Mouse (Mus musculus) testis, adult 10 weeks (tissue): ENCODE data around the gene Fuca2. TPM values are rescaled to one million over a fixed set of nuclear protein-coding genes. Genes with fewer than 3 reads are reported as not detected.

Source experiments
- polyA plus RNA-seq: library from polyadenylated mRNA; stranded (reverse); fragments of 350-450 nt; fragmentation: Illumina TruSeq; extraction: RNeasy Lipid Tissue Mini Kit (QIAGEN cat#74804); gene quantifications from one replicate; pipeline ENCODE4 v1.2.3, GENCODE M21; 2014; ENCODE audit warnings: low read depth, low replicate concordance

Fuca2 gene
- 83.1 TPM for polyA plus RNA-seq

DNA sequence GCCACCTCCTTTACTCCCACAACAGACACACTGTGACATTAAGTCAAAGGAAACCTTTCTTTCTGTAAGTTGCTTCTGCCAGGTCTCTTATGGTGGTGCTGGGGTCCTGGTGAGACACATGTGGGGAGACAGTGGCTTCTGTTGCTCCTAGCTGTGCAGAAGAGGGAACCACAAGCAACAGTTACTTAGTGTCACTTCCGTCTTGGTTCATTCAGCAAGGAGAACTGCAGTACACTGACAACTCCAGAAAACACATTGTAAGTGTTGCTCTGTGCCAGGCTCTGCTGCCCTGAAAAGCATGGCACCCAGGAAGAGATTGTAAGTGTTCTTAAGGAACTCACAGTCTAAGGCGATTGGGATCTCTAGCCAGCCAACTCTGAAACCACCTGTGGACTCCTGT is at the start of gene Fuca2:
TSS of gene Fuca2 (plus strand) at position 210 of the 400 bp plus-strand sequence.

DNA sequence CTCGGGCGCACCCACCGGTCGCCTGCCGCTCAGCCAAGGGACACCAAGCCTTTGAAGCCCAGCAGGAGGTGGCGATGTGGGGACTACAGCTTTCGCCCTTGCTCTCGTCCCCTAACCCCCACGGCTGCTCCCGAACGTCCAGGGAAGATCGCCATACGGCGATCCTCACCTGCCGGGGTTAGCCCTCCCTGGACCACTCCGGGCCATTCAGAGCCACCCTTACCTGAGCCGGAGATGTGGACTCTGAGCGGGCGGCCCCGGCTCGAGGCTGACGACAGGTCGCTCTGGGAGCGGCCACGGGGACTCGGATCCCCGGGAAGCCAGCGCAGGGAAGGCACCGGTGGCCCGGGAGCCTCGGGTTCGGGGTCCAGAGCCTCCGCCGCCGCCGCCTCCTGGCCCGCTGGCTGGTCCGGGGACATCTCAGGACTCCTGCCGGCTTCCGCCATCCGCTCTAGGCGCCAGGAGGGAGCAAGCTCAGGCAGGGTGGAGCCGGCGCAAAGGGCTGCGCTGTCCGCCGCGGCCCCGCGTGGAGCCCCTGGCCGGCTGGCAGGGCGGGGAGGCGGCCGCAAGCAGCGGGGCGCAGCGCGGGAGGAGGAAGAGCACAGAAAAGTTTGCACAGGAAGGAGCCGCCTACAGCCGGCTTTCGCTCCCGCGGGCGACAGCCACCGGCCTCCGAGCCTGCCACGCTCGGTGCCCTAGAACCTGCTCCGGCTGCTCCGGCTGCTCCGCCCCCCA is 25.3 kb upstream of the Fuca2 start, which contains the start of gene Phactr2:
TSS of gene Phactr2 (minus strand) at position 580 of the 735 bp plus-strand sequence.

DNA sequence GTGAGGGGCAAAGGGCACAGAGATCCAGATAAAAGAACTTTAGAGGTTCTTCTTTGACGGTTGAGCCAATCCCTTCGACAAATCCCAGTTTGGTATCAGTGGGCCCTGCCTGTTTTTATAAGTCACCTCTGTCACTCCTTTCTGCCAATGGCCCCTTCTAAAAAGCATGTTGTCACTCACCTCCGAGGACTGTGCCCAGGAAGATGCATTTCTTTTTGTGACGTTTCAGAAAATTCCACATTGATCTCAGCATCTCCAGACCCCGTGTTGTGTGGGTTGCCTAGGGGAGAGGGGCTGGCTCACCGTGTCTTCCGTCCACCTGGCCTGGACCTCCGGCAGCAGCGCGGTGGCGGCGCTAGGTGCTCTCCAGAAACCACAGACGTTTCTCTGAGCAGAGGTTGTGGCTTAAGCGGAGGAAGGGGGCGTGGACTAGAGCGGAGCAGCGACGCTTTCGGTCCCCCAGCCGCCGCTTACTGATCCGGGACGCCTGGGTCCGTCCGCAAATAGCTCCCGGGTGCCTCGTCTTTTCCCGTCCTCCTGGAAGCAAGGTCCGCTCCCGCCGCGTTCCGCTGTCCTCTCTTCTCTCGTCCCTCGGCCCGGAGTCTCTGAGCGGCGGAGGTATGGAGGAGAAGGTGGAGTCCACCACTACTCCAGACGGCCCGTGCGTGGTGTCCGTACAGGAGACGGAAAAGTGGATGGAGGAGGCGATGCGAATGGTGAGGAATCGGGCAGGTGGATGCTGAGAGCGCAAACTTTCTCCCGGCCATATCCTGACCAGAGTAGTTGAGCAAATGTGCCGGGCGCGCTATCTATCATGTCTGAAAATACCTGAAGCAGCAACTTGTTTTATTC is 53.5 kb downstream of the Fuca2 start, which contains the start of the genes Adat2 and Pex3:
TSS of gene Adat2 (plus strand) at position 249 of the 852 bp plus-strand sequence.
TSS of gene Pex3 (minus strand) at position 497 of the 852 bp plus-strand sequence.

Other genes with a start within 250 kb of the Fuca2 start
- gene Phactr2, start 25.1 kb upstream of the Fuca2 start, polyA plus RNA-seq, result 9.6 TPM
- gene Adat2, start 53.4 kb downstream of the Fuca2 start, polyA plus RNA-seq, result 8.7 TPM
- gene Pex3, start 53.6 kb downstream of the Fuca2 start, polyA plus RNA-seq, result 281 TPM